Mouse (Mus musculus) G1E (cell line): Measurements from ENCODE around the gene Hoxd10.

Experiments
- CTCF ChIP-seq: IDR thresholded peaks from 2 replicates; pipeline ENCODE4 v1.5.1; 2012; ENCODE audit warnings: low read depth, low read length, inconsistent platforms, mixed read lengths
- GATA1 ChIP-seq: IDR thresholded peaks from 2 replicates; pipeline ENCODE4 v1.6.1; 2012; ENCODE audit warnings: borderline replicate concordance, low read length, inconsistent platforms, mixed read lengths

- TF ChIP-seq CTCF (no peak), GATA1 (no peak)
Observed at GRCm38 (mm10) chr2:74728303-74728680, 36.6 kb downstream of the Hoxd10 start.
